Mouse (Mus musculus) bone marrow, adult 2 months (tissue): ENCODE results near the gene Timm22.

Experiments used
- CTCF ChIP-seq: fragments of 200-500 bp; IDR thresholded peaks from 2 replicates; pipeline ENCODE4 v1.5.1; 2011; ENCODE audit warnings: low read length, control low read depth; ENCODE audit not compliant: control insufficient read depth, insufficient read depth
- POLR2A ChIP-seq: fragments of 200-500 bp; IDR thresholded peaks from 2 replicates; pipeline ENCODE4 v1.6.1; 2011; ENCODE audit warnings: low read depth, mild to moderate bottlenecking, control low read depth, low read length, borderline replicate concordance; ENCODE audit not compliant: control insufficient read depth

DNA sequence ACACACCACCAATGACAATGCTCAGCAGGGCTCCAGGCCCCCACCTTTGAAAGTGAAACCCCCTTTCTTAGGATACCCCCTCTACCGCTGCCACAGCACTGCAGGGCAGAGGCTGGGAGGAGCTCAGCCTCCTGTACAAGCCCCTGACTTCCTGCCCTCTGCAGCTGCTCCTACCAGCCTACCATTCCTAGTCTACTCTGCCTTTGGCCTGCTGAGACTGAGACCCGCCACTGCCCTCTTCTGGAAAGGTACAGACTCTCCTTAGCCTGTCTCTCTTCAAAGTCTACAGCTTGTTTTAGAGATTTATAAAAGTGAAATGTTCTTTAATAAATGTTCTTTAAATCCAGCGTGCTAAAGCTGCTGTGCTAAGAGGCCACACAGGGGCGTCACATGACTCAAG, 22.3 kb downstream of the Timm22 start:
- no peak for TF ChIP-seq CTCF
- TF ChIP-seq POLR2A: no peak
